Mouse (Mus musculus) G1E (cell line): ENCODE results near the gene Nup107. TPM values are rescaled to one million over a fixed set of nuclear protein-coding genes. Genes with fewer than 3 reads are reported as not detected.

ENCODE experiments used
- ATAC-seq: 2 replicates; pipeline ENCODE4 v1.8.0; 2016; ENCODE audit warnings: mild to moderate bottlenecking; ENCODE audit not compliant: insufficient number of reproducible peaks, poor library complexity, low FRiP score, severe bottlenecking; ENCODE audit errors: extremely low read depth
- DNase-seq: peaks from one replicate; pipeline ENCODE4 v3.0.0; 2012; ENCODE audit warnings: low spot score
- H3K27me3 ChIP-seq: 2 replicates; pipeline ENCODE4 v1.6.1; 2012; ENCODE audit warnings: mild to moderate bottlenecking, low read length, inconsistent platforms; ENCODE audit not compliant: insufficient read depth
- H3K36me3 ChIP-seq: replicated peaks from 2 replicates; pipeline ENCODE3; 2012; ENCODE audit warnings: mild to moderate bottlenecking, inconsistent platforms
- H3K4me1 ChIP-seq: 2 replicates; pipeline ENCODE4 v1.6.1; 2012; ENCODE audit warnings: low read depth, low read length, inconsistent platforms, mixed read lengths; ENCODE audit not compliant: insufficient read depth
- H3K4me3 ChIP-seq: 2 replicates; pipeline ENCODE4 v1.5.1; 2012; ENCODE audit warnings: low read depth, mild to moderate bottlenecking, inconsistent platforms, low read length, moderate library complexity, mixed read lengths
- H3K9me3 ChIP-seq: replicated peaks from 2 replicates; pipeline ENCODE4 v1.6.1; 2012; ENCODE audit warnings: inconsistent platforms
- CTCF ChIP-seq: IDR thresholded peaks from 2 replicates; pipeline ENCODE4 v1.5.1; 2012; ENCODE audit warnings: low read depth, low read length, inconsistent platforms, mixed read lengths
- GATA1 ChIP-seq: IDR thresholded peaks from 2 replicates; pipeline ENCODE4 v1.6.1; 2012; ENCODE audit warnings: borderline replicate concordance, low read length, inconsistent platforms, mixed read lengths
- GATA2 ChIP-seq: IDR thresholded peaks from 2 replicates; pipeline ENCODE4 v1.6.1; 2012; ENCODE audit warnings: low read depth, low read length, inconsistent platforms, borderline replicate concordance
- POLR2AphosphoS5 ChIP-seq: IDR thresholded peaks from 2 replicates; pipeline ENCODE4 v1.6.1; 2012; ENCODE audit warnings: low read depth, low read length, inconsistent platforms; ENCODE audit not compliant: insufficient replicate concordance
- TAL1 ChIP-seq: conservative IDR thresholded peaks from 2 replicates; pipeline ENCODE4 v1.6.1; 2012; ENCODE audit warnings: low read depth, low read length, inconsistent platforms, mixed read lengths
- polyA plus RNA-seq: library from polyadenylated mRNA; stranded (reverse); fragments of >175 nt; gene quantifications from 2 replicates; pipeline ENCODE4 v1.2.3, GENCODE M21; 2012
- total RNA-seq, 2 experiments: library from RNA; stranded (forward) in 1 of 2; stranded (reverse) in 1 of 2; fragments of 200-1000 nt in 1 of 2; fragments of >200 nt in 1 of 2; fragmentation: Nextera tagmentation in 1 of 2; gene quantifications; 2 replicates each; pipeline ENCODE4 v1.2.3; 2014 to 2017

The Nup107 gene
- total and polyA plus RNA-seq, 3 experiments: 59.9 to 144 (median 130) TPM

DNA sequence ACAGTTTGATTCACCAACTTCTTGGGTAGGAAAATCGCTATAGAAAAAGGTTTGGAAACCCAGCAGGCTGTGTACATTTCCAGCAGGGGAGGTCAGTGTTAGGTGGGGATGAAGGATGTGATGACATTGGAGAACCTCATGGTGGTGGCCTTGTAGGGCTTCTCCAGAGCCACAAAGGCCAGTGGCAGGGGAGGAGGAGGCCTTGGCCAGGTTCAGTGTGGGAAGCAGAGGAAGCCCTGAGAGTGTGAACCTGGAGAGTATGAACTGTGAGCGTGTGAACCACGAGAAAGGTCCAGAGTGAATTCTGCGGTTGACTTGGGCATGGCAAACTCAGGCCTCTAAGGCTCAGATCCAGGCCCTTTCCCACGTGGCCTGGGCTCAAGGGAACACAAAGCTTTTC lies 63.9 kb downstream of the Nup107 start:
- H3K4me1 ChIP-seq: peaks cover 43% of the 10 kb centered on the region
- TF ChIP-seq CTCF: no peak
- no peak for TF ChIP-seq GATA2
- no peak for TF ChIP-seq GATA1
- no peak for TF ChIP-seq TAL1
- H3K36me3 ChIP-seq: no peaks in the 10 kb centered on the region
- ATAC-seq (no peak), DNase-seq (no peak)
- H3K27me3 ChIP-seq: peaks cover 12% of the 10 kb centered on the region
- H3K9me3 ChIP-seq: no peaks in the 10 kb centered on the region
- H3K4me3 ChIP-seq: no peak overlapping the region

DNA sequence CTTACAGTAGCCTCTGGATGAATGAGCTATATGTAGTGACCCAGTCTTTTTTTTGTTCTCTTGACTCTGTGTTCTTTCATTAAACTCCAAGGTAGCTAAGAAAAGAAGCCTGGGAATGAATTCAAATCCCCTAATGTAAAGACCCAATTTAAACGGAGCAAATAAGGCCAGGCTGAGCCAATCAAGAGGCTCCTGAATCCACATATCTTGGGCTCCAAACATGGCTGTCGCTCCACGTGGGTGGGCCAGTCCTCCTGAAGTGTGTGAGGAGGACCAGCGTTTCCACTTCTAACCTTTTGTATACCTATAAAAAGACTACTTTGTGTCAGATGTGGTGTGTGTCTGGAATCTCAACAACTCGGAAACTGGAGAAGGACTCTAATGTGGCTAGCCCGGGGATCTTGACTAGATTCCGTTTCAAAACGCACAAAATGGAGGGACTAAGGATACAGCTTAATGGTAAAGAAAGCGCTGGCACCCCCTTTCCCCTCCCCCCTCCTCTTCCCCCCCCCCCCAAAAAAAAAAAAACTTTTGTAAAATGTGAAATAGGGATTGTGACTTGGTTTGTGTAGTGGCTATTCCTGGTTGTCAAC lies 64.9 kb downstream of the Nup107 start:
- Histone ChIP-seq H3K27me3 (peaks cover 12% of the 10 kb centered on the region), H3K36me3 (no peaks in the 10 kb centered on the region), H3K4me1 (peaks cover 33% of the 10 kb centered on the region), H3K4me3 (no peak overlapping the region), H3K9me3 (no peaks in the 10 kb centered on the region)
- DNase-seq (no peak), ATAC-seq (no peak)
- no peak for TF ChIP-seq TAL1
- TF ChIP-seq CTCF: no peak
- no peak for TF ChIP-seq GATA2
- no peak for TF ChIP-seq GATA1
- no peak for TF ChIP-seq POLR2AphosphoS5

DNA sequence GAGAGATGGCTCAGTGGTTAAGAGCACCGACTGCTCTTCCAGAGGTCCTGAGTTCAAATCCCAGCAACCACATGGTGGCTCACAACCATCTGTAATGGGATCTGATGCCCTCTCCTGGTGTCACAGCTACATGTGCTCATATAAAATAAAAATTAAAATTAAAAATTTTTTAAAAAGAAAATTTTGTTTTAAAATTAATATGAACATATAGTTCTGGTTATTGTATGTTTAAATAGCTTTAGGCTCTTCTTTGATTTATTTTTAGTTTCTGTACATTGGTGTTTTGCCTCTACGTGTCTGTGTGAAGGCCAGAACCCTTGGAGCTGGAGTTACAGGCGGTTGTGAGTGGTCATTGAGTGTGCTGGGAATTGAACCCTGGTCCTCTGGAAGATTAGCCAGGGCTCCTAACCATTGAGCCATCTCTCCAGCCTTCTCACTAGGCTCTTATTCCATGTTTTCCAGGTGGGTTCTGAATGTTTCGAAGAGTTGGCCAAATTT lies 65.6 kb downstream of the Nup107 start:
- TF ChIP-seq POLR2AphosphoS5 (no peak), CTCF (no peak), GATA2 (no peak), GATA1 (no peak), TAL1 (no peak)
- H3K4me3 ChIP-seq: no peak overlapping the region
- H3K36me3 ChIP-seq: no peaks in the 10 kb centered on the region
- peaks cover 12% of the 10 kb centered on the region for H3K27me3 ChIP-seq
- no peak for ATAC-seq
- no peaks in the 10 kb centered on the region for H3K9me3 ChIP-seq
- DNase-seq: no peak
- peaks cover 27% of the 10 kb centered on the region for H3K4me1 ChIP-seq

DNA sequence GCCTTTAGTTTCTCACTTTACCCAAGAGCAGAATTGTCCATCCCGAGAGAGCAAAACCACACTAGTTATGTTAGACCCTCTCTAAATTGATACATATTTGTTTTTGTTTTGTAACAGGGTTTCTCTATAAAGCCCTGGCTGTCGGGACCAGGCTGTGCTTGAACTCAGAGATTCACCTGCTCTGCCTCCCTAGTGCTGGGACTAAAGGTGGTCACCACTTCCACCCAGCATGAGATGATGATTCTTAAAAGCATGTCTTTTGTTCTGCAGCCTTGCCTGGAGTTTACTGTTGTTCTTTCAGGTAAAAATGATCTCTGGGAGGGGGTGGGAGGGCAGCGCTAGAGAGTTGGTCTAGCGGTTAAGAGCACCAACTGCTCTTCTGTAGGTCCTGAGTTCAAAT lies 66.2 kb downstream of the Nup107 start:
- H3K27me3 ChIP-seq: peaks cover 12% of the 10 kb centered on the region
- ATAC-seq: no peak
- H3K4me1 ChIP-seq: peaks cover 26% of the 10 kb centered on the region
- H3K4me3 ChIP-seq: no peak overlapping the region
- DNase-seq: no peak
- no peaks in the 10 kb centered on the region for H3K9me3 ChIP-seq
- TF ChIP-seq TAL1 (no peak), CTCF (no peak), GATA2 (no peak), POLR2AphosphoS5 (no peak), GATA1 (no peak)
- no peaks in the 10 kb centered on the region for H3K36me3 ChIP-seq

DNA sequence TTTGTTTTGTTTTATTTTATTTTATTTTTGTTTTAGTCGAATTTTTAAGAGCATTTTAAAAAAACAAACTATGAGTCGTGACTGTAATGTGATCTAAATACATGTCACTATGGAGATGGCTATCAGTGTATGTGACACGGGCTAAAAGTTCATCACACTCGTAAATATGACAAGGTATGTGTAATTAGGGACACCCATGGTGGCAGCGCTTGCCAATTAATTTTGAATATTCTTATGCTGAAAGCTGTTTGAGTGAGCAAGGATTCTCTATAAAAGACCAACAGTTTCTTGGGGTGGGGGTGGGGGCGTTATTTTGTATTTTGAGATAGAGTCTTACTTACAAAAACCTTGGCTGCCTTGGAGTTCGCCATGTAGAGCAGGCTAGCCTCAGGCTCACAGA lies 66.8 kb downstream of the Nup107 start:
- ATAC-seq (no peak), DNase-seq (no peak)
- Histone ChIP-seq H3K4me1 (peaks cover 20% of the 10 kb centered on the region), H3K27me3 (peaks cover 12% of the 10 kb centered on the region), H3K36me3 (no peaks in the 10 kb centered on the region), H3K4me3 (no peak overlapping the region), H3K9me3 (no peaks in the 10 kb centered on the region)
- no peak for TF ChIP-seq POLR2AphosphoS5
- TF ChIP-seq GATA2: no peak
- no peak for TF ChIP-seq TAL1
- no peak for TF ChIP-seq CTCF
- no peak for TF ChIP-seq GATA1

DNA sequence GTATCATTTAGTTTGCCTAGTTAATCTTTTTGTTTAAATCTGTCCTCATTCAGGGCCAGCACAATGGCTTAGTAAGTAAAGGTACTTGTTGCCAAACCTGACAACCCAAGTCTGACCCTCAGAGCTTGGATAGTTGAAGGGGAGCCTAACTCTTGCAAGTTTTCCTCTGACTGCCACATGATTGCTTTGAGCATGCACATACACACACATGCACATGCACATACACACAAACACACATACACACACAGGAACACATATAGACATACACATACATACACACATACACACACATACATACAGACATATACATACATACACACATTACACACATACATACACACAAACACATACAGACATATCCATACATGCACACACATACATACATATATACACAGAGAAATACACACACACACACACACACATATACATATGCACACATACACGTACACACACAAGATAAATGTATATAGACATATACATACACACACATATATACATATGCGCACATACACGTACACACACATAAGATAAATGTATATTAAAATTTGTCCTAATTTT lies 67.6 kb downstream of the Nup107 start:
- no peak overlapping the region for H3K4me3 ChIP-seq
- no peaks in the 10 kb centered on the region for H3K9me3 ChIP-seq

More for the DNA sequence above, 67.6 kb downstream of the Nup107 start:
- H3K4me1 ChIP-seq: peaks cover 15% of the 10 kb centered on the region
- no peaks in the 10 kb centered on the region for H3K36me3 ChIP-seq
- TF ChIP-seq TAL1 (no peak), GATA1 (no peak), GATA2 (no peak), CTCF (no peak), POLR2AphosphoS5 (no peak)
- DNase-seq (no peak), ATAC-seq (no peak)
- H3K27me3 ChIP-seq: peaks cover 12% of the 10 kb centered on the region
